Mouse (Mus musculus): ENCODE results near the gene Mtmr10.
A peak's percentile ranks its signal among the peaks of the same experiment; 100 is the strongest.

Gene Mtmr10

DNA sequence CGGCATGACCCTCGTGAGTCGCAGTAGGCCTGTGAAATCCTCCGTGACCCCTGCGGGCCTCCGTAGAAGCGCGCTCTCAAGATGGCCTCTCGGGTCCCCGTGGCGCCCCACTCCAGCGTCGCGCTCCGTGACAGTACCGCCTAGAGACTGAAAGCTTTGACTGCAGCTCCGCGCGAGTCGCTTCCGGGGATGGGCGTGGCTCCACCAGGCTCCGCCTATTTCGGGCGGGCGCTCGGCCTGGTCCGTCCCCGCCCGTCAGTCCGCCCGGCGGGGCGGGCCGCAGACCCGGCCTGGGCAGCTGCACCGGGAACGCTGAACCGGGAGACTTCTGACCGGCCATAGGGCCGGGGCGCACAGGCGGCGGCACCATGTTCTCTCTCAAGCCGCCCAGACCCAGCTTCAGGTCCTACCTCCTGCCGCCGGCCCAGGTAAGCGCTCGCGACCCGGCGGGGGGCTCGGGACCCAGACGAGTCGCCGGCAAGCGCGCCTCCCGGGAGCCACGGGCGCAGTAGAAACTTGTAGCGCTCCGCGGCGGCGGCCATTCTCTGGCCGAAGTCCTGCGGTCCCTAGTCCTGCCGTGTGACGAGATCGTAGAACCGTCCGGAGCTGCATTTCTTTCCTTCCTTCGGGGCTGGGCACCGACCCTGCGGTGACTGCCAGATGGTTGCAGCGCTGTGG lies at the start of gene Mtmr10:
Mtmr10 (plus strand) TSS at position 240 of the 678 bp plus-strand sequence.
- DNase-seq, result peak; percentile 98

DNA sequence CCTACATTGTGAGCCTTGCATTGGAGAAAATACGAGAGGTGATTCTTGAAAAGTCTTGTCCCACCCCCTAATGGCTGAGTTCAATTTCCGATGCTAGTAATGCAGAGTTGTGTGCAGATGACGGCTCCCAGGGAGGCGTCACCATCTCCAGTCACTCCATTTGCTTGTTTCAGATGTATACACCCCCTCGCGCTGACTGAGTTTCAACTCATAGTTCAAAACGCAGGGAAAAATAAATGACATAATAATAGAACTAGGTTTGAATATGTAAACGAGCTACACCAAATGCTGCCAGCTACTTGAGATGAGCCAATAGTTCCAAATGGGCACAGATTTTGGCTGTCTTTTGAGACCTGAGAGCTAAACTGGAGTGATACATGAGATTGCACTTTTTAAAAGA lies 49.7 kb upstream of the Mtmr10 start:
- DNase-seq, result no peak

DNA sequence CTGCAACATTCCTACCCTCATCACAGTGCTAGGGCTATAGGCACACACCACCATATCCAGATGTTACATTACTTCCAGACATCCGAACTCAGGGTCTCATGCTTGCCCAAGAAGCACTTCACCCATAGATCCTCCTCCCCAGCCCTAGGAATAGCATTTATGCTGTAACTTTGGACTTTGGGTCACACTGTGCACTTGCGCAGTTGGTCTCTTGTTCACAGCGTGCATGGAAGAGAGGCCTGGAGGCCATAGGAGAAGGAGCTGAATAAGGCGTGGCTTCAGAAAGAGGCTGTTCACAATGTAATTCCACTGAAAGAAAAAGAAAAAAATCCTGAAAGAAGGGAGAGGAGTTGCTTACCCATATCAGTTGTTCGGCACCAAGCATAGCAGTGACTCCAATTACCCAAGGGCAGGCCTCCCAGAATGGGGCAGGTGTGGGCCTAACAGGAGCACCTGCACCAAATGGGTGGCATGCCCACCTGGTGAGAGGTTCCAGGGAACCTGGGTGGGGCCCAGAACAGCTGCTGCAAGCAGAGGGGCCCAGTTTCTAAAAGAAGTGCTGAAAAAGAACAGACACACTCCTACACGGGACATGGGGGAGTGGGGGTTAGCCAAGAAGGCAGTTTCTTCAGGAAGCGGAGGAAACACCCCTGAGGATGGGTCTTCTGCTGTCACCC lies 48.9 kb upstream of the Mtmr10 start:
- no peak for DNase-seq

DNA sequence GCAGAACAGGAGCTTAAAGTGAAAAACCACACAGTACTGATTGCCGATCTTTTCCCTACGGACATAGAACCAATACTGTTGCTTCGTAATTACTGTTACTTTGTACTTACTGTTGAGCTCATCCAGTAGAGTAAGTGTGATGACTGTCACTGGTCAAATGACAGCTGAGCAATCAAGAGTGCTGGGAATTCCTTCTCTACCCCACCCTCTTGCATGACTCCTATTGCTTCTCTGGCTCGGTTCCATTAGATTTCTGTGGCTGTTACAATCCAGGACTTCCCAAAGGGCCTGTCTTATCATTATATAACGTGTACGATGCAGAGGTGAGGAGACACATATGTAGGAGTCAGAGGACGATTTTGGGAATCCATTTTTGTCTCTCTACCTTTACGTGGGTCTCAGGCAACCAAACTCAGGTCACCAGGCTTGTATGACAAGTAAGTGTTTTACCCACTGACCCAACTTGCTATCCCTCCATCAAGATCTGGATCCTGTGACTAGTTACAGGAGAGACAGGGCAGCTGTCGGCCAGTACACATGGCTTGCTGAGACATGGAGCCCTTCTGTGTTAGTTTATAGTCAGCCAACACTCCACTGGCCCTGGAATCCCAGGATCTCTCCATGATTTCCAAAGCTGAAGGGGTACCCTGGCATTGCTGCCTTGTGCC lies 48.2 kb upstream of the Mtmr10 start:
- no peak for DNase-seq

DNA sequence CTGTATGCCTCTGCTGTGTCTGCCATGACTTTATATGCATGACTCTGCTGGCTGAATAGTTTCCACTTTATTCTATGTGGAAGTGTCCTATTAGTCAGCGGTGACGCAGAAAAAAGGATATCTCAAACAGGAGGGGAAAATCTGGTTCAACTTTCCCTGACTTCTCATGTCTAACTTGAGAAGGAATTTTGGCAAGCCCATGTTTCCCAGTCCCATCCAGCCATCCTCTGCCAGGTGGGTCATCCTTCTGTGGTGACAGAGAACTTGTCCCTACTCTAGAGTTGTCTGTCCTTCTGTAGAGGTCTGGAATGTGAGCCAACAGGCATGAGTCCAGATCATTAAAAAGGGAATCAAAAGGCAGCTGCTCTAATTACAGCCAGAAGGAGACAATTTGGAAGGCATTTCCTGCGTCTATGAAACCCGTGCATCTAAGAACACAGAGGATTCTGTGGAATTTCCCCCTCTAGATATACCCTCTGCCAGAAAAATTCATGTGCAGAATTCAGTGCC lies 47.6 kb upstream of the Mtmr10 start:
- DNase-seq, result peak; percentile 18

DNA sequence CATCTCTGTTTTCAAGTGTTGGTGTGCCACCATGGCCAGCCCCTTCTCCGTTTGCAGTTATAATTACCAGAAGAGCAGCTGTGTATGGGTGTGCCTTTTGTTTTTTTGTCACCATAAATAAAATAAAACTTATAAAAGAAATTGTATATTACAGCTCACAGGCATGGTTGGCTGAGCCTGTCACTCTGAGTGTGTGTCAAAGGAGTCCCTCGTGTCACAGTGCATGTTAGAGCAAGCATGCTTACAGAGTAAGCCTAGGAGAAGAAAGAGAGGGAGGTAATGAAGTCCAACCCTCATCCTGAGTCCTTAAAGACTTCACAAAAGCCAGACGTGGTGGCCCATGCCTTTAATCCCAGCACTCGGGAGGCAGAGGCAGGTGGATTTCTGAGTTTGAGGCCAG lies 45.0 kb upstream of the Mtmr10 start:
- no peak for DNase-seq

DNA sequence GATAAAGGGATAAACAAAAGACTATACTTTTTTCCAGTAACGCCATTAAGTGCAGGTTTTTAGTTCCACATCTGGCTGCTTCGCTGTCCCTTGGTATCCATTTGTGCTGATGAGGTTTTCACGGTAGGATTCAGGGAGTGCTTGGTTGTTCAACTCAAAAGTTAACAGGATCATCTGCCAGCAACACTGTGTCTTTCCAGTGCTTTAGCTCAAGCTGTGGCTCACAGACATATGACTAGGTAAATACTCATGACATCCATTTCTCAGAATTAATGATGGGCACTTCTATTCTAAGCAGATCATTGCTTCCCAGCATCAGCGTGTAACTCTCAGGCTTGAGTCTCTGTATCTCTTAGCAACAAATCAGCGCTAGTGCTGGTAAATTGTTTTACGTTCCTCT lies 43.1 kb upstream of the Mtmr10 start:
- no peak for DNase-seq

DNA sequence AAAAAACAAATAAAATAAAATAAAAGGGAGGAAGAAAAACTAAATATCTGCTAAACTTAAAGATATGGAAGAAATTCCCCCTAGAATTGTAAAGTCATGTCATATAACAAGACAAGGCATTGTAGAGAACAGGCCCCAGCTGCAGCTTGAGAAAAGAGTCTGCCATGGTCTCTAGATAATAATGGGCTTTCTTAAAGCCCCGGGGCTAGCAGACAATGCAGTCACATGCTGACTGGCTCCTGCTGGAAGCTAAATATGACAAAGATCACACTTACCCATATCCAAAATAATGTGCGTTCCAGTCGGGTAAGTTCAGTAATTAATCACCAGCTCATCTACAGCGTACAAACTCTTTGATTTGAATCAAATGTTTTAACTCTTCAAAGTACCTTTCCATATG lies 40.7 kb upstream of the Mtmr10 start:
- DNase-seq, result no peak

DNA sequence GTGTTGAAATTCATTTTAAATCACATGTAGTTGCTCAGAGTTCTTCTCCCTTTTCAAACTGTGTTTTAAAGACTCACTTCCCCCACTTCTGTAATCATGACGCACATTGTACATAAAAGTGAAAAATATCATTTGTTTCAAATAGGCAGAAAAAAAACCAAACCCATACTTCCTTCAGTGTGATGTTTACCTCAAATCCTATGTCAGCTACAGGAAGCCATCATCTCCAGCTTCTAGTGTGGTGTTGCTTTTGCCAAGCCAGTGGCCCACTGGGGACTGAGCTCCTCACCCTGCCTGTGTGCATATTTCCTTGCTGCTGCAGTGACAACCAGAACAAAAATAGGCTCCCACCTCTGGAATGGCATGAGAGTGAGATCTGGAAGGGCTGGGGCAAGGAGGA lies 39.1 kb upstream of the Mtmr10 start:
- DNase-seq, result no peak

DNA sequence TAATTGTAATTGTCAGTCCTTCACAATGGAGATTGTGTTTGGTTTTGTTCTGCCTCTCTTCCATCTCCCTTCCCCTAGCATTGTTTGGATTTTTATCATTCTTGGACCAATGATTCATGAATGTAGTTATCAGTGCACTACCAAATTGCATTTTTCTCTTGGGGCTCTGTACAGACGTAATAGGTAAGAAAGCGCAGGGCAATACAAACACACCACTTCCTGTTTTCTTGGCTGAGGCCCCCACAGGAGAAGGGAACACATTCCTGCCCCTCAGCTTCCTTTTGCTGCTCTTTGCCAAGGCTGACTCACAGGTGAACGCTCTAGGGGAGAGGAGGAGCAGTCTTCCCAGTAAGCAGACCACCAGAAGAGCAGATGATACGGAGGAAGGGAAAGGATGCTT lies 37.7 kb upstream of the Mtmr10 start:
- DNase-seq, result no peak

DNA sequence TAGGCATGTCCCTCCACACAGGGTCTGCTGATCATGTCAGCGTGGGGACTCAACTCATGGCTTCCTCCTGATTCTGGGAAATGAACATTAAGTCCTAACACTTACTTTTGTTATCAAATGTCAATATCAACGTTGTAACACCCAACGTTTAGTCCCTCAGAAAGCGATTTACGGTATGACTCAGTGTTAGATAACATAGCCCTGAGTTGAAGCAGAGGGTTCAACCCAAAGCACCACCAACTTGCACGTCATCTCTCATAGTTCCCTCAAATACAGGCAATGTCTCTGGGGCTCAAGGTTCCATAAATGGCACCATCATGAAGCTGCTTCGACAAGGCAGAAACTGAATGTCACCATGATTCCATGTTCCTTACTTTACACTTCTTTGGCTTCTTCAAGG lies 37.0 kb upstream of the Mtmr10 start:
- DNase-seq, result no peak

DNA sequence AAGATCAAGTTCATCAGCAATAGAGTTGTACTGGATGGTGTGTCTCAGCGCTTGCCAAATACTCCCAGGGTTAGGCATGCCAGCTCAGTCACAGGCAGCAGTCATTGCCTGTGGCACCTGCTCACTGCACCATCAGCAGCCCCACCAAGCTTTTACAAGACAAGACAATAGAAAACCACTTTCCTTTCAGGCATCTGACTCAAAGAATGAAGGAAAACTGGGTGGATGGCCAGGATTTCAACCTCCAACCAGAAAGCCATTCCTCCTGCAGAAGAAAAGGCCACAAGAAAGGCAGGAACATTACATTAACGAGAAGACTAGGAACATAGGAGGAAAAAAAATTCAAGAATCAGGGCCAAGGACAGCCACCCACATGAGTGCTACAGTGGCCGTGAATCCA lies 33.7 kb upstream of the Mtmr10 start:
- DNase-seq, result no peak

DNA sequence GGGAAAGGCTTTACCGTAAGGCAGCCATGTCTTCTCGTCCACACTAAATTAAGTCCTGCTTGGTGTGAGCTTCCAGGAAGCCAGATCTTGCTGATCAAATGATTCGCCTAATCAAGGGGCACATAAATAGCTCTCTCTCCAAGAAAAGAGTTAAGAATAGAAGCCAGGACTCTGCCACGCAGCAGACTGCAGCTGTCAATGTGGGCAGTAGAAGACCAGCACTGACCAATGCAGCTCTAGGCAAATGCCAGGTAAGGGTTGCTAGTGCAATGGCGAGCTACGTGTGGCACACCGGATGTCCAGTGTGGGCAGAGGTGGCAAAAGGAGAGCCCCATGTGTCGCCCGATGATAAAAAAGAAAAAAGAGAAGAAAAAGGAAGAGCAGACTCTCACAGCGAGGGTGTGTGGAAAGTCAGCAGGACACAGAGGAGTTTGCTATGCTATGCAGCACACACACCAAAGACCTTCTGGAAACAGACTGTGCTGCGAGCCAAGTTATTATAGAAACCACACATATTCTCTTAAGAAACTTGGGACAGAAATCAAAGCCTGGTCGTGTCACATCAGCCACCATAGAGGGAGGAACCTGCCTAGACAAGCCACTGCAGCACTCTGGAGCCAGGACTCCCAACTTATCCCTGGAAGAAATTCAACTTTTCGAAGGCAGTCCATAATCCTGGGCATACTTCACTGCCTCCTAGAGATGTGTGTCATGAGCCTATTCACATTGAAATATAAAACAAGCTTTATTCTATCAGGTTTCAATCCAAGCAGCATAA lies 21.8 kb upstream of the Mtmr10 start:
- DNase-seq, result no peak

DNA sequence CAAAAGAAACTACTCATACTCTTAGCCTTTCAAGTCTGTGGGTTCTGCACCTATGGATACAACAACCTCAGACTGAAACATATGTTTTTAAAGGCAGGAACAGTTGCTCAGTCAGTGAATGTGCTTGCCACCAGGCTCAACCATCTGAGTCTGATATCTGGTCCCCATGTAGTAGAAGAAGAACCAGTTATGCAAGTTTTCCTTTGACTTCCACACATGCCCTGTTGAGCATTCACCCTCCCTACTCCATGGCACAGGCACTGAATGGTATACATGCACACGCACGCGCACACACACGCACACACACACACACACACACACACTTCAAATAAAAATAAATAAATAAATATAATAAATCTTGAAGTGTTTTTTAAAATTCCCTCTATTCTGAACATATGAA lies 20.9 kb upstream of the Mtmr10 start:
- DNase-seq, result no peak

DNA sequence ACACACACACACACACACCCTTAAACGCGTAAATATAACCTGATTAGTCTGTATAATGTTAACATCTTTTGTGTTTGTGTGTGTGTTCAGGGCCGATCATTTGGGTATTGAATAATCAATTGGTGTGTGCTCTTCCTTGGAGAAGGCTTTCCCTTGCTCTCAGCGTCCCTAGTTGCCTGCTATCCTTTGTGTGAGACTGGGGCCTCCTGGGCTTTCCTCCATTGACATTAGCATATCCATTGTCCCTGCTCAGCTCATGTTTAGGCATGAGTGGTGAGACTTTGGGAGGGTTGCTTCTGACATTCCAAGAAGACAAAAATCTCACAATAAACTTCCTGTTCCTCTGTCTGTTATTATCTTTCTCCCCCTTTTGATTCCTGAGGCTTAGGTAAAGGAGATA lies 15.5 kb upstream of the Mtmr10 start:
- DNase-seq, result no peak

DNA sequence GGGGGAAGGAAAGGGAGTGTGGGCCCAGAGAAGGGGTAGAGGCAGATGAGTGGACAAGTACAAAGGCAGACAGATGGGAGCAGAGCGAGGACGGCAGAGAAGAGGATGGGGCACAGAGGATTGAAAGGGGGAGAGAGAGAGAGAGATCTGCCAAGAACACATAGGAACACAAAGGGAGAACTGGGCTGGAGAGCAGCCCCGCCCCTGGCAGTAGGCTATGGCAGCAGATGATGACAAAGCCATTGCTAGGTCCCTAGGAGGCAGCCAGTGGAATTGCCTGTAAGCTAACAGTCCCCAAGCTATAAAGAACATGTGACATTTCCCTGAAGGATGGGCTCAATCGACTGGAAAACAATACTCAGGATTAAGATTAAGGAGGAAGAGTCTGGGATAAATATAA lies 11.9 kb upstream of the Mtmr10 start:
- DNase-seq, result no peak

DNA sequence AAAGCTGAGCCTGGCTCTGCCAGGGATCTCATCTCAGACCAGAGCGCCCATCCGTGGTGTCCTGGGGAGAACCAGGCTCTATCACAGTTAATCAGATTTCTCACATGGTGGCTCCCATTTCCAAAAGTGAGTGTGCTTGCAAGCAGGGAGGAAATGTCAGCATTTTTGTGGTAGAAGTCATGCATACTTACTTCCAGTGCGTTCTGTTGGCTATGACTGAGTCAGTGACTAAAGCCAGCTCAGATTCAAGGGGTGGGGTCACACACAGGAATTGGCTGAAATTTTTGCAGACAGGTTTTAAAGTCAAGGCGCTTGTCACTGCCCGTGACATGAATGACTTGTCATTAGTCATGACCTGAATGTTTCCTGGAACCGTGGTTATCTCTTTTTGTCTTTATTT lies 10.5 kb upstream of the Mtmr10 start:
- DNase-seq, result no peak

DNA sequence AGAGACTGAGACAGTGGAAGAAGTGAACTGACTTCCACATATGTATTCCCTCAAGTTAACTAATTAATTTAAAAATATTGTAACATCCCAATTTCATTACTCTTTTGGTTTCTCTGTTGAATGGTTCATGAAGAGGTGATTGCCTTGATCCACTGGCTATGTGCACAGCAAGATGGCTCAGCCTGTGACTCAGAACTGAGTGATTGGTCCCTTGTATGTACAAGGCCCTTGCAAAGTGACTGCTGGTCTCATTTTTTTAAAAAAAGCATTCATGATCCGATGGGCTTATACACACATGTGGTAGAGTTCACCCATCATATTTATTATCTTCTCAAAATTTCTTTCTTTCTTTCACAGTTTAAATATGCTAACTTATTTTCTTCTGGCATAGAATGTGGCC lies 8.9 kb upstream of the Mtmr10 start:
- DNase-seq, result no peak

DNA sequence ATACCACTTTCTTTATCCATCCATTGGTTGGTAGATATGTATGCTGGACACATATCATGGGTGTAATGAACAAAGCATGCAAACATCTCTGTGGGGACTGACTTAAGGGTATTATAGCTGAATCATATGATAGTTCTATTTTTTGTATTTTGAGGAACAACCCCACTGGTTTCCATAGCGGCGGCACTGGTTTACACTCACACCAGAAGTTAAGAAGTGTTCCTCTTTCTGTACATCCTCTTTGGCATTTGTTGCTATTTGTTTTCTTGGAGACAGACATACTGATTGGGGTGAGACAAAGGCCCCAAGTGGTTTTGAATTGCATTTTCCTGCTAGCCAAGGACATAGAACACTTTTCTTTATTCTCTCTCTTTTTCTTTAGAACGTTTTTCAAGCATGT lies 7.9 kb upstream of the Mtmr10 start:
- no peak for DNase-seq

DNA sequence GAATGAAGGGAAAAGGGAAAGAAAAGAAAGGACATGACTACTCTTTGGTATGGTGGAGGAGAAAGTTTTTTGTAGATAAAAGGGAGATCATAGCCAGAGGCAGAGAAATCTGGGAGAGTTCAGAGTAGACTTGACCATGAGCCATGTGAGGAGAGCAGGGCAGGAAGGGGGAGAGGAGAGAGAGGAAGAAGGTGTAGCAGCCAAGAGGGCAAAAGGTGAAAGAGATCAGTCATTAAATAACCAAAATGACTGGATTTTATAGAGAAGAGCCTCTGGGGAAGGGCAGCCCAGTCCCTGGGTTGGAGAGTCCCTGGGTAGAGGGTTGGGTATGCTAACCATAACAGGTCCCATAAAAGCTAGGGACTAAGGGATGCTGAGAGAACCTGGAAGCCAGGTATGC lies 887 bp upstream of the Mtmr10 start:
- no peak for DNase-seq

DNA sequence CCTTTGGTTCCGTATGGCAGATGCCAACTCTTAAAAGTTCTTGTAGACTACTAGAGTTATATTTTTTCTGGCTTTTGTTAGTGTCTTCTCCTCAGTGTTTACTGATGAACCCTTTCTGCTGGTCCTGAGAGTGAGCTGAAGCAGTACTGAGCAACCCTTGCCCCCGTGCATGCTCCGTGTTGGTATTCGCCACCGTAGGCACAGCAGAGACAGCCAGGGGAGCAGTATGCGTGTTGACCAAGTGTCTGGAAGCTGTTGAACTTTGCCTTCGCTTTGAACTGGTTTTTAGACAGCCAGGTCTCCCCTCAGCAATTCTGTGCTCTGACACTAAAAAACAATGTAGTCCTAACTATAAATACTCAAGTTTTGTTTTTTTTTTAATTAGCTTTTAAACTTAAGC lies 2.0 kb downstream of the Mtmr10 start:
- no peak for DNase-seq

DNA sequence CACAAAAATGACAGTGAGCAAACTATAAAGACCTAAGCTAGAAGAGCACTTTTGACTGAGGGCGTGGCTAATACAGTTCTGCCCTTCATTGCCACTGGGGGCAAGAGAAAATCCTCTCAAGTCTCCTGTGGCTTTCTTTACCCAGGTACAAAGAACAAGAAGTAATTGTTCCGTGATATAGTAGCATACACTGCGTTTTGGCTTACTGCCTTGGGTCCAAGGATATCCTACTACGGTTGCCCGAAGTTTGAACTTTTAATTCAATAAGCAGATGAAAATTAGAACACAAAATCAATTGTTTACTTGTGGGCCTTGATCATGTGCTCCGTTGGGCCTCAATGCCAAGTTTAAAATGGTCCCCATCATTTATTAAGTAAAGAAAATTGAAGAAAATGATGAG lies 3.0 kb downstream of the Mtmr10 start:
- no peak for DNase-seq

DNA sequence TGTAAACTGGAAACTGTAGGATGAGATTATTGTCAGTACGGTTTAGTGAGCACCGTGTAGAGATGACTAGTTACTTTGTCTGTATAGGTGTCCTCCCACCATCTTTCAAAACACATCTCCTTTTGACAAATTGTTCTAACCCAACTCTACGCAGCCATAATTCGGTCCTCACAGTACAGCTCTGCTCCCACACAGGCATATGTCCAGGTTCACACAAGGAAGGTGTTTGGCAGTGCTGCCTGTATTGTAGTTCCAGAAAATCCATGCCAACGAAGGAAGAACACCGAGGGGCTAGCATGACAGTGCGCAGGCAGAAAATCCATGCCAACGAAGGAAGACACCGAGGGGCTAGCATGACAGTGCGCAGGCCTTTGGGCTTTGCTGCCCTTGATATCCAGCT lies 4.3 kb downstream of the Mtmr10 start:
- no peak for DNase-seq
